Mouse (Mus musculus) cerebellum, adult 9-11 months (tissue): ENCODE data around the gene Lrrtm4.

Source experiments
- DNase-seq: peaks from one replicate; pipeline ENCODE4 v3.0.0; 2022

Gene Lrrtm4

GRCm38 (mm10) chr6:80760641-80761204 is 742.0 kb downstream of the Lrrtm4 start:
- no peak for DNase-seq

- no peak for DNase-seq
Measured at GRCm38 (mm10) chr6:80786282-80786681, 767.6 kb downstream of the Lrrtm4 start.

GRCm38 (mm10) chr6:80823753-80824152 is 805.1 kb downstream of the Lrrtm4 start:
- no peak for DNase-seq

- DNase-seq, result no peak
Measured at GRCm38 (mm10) chr6:80839784-80840183, 821.1 kb downstream of the Lrrtm4 start.

- no peak for DNase-seq
Measured at GRCm38 (mm10) chr6:80845294-80845693, 826.6 kb downstream of the Lrrtm4 start.

- DNase-seq, result no peak
Measured at GRCm38 (mm10) chr6:80856910-80857543, 838.4 kb downstream of the Lrrtm4 start.
